Mouse (Mus musculus) retina, embryonic 14.5 days (tissue): ENCODE measurements around the gene Chpt1.
A peak's percentile ranks its signal among the peaks of the same experiment; 100 is the strongest.
"Not testable (repeated sequence)": the region's sequence is repeated elsewhere in the genome, so short reads cannot be mapped to it uniquely, and the experiment has no call there.

Experiments used
- DNase-seq: peaks from one replicate; pipeline ENCODE4 v3.0.0-alpha.2; 2015; ENCODE audit warnings: low spot score

Gene Chpt1

DNA sequence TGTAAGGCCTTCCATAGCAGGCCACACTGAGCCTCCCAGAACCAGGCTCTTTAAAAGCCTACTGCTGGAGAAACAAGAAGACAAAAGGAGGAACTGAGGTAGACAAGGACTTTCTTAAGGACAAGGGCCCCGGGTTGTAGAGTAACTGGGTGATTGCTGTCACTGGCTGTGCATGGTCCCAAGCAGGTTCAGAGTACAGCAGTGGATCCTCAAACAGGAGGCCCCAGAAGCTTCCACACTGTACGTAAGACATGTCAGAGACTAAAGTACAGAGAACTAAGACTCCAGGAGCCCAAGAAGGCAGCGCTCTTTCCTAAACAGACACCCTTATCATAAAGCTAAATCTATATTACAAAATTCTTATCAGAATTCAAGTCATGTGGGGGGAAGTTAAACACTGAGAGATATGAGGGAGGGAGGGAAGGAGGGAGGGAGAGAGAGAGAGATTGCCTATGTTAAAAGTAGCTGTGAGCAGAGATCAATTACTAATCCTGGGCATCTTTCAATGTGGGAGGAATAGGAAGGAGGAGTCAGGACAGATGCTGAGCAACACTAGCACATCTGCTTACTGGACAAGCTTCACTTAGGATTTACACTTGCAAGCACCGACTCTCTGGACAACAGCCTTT lies 8.8 kb downstream of the Chpt1 start:
- no peak for DNase-seq

DNA sequence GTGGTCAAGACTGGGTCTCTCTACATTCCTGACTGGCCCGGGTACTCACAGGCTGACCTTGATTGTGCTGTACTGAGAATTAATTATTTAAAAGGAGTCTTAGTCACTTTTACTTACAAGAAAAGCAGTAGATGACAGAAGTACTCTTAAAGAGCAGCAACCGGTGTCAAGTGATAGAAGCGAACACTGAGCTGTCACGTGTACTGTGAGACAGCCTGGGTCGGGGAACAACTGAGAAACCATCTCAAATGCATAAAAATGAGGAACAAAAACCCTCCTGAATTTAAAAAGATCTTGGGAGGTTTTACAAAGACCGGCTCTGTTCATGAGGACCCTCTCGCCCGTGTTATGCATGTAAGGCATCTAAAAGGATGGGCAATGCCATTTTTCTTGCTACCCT lies 11.2 kb downstream of the Chpt1 start:
- DNase-seq: no peak

DNA sequence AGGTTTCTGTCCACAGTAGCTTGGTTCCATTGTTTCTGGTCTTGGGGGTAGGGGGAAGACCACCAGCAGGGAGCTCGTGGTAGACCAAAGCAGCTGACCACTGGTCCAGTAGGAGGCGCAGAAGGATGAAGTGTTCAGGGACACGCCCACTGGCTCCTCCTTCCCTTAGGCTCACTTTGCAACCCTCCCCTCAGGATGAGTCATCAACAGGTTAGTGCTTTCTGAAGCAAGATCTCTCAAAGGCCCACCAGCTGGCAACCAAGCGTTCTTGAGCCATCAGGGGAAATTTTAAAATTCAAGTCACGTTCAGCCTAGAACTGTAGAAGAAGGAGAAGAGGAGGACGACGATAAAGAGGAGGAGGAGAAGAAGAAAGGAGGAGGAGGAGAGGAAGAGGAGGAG lies 12.2 kb downstream of the Chpt1 start:
- DNase-seq: no peak

DNA sequence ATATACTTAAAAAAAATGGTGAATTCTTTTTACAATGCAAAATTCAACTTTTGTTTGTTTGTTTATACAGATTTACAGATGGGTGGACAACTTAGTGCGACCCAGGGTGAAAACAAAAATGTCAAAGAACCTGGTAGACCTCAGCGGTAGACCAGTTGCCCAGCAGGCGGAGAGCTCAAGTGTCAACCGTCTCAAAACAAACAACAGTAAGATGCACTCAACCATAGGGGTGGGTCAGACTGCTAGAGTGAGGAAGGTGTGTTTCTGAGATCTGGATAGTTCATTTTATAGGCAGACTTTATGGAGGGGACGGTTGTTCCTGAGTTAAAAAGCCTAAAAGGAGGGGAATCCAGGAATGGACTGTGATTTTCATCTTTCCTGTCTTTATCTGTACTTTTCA lies 15.2 kb downstream of the Chpt1 start:
- no peak for DNase-seq

DNA sequence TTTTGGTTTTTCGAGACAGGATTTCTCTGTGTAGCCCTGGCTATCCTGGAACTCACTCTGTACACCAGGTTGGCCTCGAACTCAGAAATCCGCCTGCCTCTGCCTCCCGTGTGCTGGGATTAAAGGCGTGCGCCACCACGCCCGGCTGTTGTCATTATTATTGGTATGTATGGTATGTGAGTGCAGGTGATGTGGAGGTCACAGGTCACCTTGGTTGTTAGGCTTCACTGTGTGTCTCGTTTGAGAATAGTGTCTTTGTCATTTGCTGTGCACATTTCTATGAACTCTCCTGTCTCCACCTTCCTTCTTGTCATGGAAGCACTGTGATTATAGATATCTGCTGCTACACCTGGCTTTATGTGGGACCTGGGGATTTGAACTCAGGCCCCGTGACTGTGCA lies 21.0 kb downstream of the Chpt1 start:
- DNase-seq: not testable (repeated sequence)

DNA sequence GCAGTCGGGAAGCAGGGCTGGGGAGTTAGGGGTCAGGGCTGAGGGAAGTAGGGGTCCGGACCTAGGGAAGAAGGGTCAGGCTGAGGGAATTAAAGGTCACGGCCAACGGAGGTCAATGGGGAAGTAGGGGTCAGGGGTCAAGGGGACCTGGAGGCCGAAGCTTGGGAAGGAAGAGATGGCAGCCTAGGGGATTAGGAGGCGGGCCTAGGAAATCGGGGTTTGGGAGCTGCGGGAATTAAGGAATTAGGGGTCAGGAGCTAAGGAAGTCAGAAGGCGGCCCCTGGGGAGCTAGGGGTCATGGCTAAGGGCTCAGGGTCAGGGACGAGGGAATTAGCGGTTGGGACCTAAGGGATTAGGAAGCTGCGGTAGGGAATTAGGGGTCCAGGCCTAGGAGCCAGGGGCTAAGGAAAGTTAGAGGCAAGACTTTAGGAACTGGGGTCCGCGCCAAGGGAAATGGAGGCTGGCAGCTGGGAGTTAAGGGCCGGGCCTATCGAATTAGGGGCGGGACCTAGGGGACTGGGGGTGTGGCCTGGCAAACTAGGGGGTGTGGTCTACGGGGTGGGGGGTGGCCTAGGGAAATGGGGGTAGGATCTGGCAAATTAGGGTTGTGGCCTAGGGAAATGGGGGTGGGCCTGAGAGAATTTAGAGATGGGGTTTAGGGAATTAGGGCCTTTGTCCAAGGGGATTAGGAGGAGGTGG lies 43.6 kb downstream of the Chpt1 start:
- no peak for DNase-seq

DNA sequence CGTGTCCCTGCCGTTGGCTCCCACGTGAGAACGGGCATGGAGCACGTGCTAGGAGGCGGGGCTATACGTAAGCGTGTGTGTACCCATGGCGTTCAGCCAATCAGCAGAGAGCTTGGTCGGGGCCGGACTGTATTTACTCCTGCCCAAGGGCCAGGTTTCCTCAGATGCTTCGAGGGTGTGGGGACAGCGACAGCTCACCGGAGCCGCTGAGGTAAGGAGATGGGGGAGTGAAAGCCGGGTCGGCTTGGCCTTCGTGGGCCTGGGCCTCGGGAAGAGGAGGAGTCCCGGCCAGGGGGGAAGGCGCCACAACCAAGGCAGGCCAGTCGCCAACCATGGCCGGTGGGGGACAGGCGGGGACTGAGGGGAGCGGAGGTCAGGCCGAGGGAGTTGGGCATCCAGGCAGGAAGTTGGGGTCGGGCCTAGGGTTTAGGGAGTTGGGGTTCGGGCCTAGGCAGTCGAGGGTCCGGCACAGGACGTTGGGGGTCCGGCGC lies 44.3 kb downstream of the Chpt1 start, which contains the start of gene Sycp3:
Sycp3 (plus strand) TSS at position 68 of the 491 bp plus-strand sequence.
- DNase-seq: no peak

DNA sequence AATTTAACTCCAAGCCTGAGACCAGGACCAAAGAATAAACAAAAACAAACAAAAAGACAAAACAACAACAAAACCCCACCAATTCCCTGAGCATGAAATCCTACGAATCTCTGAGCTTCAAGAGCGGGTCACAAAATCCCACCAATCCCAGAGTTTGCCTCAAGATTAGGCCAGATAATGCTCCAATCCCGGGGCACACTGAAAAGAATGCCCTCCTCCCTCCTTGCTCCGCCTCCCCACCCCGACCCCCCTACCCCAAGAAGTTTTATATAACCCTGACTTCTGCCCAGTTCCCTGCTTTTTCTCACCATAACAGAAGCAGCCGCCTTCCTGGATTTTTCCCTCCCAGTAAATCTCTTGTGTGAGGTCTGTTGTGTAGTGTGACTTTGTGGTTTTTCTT lies 46.1 kb downstream of the Chpt1 start:
- no peak for DNase-seq

DNA sequence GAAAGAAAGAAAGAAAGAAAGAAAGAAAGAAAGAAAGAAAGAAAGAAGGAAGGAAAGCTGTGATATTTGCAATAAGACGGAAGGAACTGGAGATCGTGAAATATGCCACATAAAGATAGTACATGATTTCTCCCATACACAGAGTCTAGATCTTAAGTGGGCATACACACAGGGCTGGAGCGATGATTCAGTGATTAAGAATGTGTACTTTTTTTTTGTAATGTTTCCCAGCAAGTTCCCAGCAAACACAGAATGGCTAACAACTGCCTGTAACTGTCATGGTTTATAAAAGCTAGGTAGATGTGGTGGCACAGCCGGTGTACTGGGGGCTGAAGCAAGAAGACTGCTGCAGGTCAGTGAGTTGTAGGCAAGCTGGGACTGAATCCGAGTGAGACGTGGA lies 51.9 kb downstream of the Chpt1 start:
- no peak for DNase-seq

DNA sequence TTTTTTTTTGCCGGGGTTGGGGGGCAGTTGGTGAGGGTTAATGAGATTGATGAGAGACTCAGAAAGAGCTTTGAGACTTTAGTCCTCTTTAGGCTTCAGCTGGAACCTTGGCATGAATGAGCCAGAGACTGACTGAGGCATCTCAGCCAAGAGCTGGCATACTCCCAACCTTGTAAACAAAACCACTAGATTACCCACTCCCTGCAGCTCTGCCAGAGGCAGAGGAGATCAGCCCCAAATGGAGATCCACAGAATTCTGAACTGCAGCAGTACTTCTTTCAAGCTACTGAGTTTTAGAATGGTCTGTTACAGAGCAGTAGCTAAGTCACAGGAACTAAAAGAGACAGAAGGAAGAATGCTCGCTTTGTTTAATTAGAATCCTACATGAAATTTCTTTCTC lies 52.7 kb downstream of the Chpt1 start:
- no peak for DNase-seq

DNA sequence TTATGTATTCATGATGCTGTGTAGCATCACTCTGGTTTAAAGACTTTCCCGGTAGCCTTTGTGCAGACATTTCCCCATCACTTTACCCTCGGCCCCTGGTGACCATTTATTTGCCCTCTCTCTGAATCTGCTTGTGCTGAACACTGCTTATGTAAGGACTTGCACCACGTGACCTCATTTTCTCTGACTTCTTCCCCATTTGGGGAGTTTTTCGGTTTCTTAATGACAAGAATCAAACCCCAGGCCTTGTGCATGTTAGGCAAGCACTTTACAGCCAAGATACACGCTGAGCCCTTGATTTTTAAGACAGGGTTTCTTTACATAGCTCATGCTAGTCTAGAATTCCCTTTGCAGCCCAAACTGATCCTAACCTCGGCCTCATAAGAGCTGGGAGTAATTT lies 62.6 kb downstream of the Chpt1 start:
- no peak for DNase-seq

DNA sequence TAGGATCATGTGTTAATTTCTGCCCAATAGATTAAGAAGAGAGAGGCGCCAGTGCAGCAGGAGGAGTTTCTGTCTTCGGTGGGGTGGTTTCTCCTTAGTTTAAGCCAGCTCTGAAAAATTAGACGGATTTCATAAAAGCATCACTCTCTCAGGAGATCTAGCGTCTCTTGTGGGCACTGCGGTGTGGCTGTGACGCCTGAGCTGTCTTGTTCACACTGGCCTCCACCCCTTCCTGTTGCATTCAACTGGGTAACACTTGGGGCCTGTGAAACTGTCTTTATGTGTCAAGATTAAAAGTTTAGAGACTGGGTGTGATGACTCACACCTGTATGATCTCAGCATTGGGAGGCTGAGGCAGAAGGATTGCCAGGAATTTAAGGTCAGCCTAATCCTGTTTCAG lies 75.9 kb downstream of the Chpt1 start:
- DNase-seq: no peak

DNA sequence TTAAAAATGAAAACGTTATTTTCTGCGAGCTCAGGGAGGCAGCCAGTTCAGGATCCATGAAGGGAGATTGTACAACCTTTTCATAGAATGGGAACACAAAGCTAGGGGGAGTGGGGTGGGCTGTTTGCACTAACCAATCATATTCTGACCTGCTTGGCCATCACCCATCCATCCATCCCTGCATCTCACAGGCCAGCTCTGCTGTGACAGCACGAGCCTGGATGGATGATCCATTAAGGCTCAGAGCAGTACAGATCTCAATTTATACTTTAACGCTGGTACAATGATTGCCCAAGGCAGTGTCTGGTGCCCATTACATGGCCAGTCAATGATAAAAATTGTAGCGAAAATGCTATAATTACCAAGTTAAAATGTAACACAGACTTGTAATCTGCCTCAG lies 77.0 kb downstream of the Chpt1 start:
- DNase-seq: no peak

DNA sequence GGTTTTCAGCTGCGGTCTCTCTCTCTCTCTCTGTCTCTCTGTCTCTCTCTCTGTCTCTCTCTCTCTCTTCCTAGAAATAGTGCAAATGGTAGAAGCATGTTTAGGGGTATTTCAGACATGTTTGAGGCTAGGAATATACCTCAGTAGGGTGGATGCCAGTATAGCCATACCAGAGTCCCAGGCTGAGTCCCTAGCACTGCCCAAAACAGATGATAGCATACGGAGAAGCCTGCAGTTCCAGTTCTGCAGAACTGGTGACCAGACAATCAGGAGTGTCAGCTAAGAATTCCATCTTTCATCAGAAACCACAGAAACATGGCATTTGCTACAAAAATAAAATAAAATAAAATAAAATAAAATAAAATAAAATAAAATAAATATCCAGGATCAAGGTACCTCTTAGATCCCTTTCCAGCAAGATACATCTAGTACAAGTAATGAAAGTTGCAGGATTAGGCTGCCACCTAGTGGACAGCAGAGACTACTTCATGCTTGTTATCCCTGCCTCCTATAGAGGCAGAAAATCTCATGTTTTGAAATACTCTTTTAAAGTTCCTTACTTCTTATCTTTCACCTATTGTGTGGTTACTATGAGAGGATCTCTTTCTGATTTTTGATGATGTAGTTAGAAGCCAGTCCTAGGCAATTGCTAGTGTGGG lies 77.6 kb downstream of the Chpt1 start:
- DNase-seq: peak; percentile 82

DNA sequence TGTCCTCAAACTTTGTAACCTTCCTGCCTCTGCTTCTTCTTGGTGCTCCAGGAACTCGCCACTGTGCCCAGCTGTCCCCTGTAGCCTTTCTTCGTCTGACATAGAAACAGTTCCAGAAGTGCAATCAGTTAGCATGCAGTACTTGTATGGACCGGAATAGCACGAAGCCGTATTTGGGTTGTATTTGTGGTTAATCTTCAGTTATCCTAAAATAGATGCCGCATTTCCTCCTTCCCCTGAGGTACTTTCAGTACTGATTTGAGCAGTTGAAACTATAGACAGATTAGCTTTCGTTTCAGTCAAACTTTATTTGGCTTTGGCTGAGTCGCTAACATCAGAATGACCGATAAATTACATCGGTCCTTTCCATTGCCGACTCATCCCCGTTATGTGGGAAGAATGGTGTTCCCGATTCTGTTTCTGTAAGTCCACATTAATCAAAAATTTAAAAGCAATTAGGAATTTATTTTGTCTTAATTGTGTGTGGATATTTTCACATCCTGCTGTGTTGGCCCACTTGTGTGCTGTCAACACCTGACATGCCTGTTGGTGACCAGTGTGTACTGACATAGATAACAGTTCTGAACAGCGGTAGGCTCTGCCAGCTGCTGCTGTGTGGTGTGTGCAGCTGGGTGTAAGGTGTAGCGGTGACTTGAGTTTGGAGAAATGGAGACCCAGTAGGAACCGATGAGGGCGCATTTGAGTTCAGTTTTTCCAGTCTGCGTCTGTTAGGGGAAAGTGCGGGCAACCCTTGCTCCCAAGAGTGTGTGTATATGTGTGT lies 83.0 kb downstream of the Chpt1 start:
- no peak for DNase-seq

DNA sequence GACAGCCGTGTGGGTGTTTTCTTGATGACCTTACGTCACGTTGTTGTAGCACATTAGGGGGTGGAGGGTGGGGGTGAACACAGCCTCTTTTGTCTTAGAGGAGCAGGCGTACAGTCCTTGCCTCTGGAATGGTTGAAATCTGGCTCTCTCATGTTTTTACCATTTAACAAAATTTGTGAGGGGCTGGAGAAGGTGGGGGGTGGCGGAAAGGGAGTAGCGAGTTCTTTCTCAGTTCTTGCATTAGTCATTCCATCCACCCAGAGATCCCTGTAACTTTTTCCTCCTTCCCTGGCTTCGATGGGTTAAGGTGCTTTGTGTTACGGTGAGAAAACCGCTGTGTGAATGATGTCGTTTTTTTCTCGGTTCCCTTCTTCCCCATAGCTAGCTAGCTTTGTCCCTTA lies 83.7 kb downstream of the Chpt1 start:
- no peak for DNase-seq

DNA sequence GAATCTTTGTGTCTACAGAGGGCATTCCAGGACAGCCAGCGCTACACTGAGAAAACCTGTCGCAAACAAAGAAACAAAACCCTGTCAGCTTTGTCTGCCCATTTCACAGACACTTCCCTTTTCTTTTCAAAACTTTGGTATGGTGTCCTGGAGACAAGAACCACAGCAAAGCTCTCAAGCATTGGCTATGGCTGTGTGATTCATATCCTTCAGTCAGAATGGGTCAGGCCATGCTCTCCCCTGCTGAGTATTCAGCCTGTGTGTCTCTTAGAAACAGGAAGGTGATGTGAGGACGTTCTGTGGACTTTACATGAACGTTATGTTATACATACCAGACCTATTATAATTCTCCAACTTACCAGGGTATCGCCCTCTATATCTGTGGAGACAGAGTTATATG lies 86.2 kb downstream of the Chpt1 start:
- no peak for DNase-seq

DNA sequence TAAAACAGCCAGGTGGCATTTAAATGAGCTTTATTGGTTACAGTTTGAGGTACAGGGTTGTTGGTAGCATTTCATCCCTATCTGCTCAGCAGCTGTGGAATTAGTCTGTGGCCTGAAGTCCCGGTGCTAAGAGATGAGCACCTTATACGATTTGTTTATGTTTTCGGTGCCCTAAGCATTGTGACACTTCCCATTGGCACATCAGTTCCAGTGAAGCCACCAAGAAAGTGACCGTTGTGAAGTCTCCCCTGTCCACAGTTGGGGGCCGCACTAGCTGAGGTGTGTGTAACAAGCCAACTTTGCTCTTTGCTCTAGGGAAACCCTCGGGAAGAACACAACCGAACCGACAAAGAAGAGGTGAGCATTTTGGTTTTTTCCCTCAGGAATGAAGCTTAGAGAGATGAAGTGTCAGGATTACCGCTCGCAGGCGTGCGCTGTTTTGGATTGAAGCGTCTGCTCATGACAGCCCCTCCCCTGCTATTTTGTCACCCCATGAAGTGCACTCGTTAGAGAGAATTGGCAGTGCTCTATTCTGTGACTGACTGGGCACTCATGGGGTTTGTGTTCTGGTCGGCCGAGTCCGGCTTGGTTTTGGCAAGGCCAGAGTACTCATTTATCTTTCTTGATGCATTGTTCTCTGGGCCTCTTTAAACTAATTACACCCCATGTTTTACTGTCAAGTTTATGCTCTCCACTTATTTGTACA lies 91.4 kb downstream of the Chpt1 start:
- no peak for DNase-seq

DNA sequence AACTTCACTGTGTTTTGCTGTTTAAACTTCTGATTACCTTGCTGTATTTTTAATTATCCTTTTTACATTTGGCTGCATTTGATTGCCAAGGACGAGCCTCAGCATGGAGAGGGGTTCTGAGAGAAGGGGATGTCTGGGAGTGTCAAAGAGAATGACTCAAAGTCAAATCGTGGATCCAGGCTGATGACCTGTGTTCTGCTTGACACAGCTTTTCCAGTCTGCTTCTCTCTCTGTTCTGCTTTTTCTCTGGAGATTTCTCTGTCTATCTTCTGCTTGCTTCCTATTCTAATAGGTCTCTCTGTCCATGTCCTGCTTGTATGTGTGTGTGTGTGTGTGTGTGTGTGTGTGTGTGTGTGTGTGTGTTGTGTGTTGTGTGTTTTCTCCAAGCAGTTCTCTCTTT lies 94.1 kb downstream of the Chpt1 start:
- no peak for DNase-seq

DNA sequence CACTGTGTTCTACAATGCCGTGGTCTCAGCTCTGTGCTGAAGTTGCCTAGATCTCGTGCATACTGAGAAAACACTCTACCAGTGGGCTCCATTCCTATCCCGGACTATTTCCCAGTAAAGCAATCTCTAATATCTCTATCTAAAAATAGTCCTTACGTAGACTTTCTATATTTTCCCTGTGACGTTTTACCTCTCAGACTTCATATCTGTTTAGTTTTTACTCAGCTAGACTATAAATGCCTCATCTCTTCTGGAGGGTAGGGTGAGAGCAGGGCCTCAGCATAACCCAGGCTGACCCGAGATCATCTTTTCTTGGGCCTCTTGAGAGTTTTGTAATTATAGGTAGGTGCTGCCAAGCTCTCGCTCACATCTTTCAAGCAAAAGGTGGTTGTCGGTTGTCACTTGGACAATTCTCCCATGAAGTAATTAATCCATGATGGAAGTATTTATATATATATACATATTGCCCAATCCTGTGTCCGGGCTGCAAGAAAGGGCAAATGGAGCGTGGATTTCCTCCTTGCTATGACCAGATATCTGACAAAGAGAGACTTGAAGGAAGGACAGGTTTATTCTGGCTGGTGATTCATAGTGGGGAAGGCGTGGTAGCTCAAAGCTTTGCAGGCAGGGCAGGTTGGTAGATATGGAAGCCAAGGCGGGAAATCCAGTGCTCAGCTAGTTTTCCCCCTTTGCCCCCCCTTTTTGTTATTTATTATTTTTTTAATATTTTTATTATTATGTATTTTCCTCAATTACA lies 95.8 kb downstream of the Chpt1 start:
- no peak for DNase-seq

DNA sequence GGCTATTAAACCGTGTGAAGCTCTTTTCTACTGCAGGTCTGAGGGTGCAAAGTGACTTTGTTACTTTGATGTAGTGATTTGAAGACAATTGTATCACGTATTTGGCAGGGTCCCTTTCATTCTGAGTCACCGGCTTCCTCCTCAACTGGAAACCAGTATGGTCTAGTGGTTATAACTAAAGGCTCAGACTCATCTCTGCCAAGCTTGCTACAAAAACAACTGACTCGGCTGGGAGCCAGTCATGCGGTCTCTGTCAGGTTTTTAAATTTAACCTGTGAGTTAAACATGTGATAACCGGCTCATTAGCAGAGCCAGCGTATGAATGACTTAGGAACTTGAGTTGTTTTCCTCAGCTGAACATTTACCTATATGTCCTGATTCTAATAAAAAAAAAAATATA lies 98.1 kb downstream of the Chpt1 start:
- no peak for DNase-seq
